Mouse (Mus musculus) heart, adult 2 months (tissue): ENCODE results near the gene Ccdc40. TPM values are rescaled to one million over a fixed set of nuclear protein-coding genes. Genes with fewer than 3 reads are reported as not detected.

Experiments used
- DNase-seq, 2 experiments: peaks; one replicate each; pipeline ENCODE4 v3.0.0; 2021
- H3K27ac ChIP-seq: fragments of 200-600 bp; 2 replicates; pipeline ENCODE4 v1.8.1; 2022
- H3K27me3 ChIP-seq: fragments of 200-500 bp; 2 replicates; pipeline ENCODE4 v1.6.1; 2012; ENCODE audit warnings: mild to moderate bottlenecking, low read length, inconsistent platforms, mixed read lengths; ENCODE audit not compliant: control insufficient read depth, insufficient read depth
- H3K36me3 ChIP-seq: fragments of 200-500 bp; 2 replicates; pipeline ENCODE4 v1.6.1; 2012; ENCODE audit warnings: low read length, inconsistent platforms; ENCODE audit not compliant: control insufficient read depth, insufficient read depth
- H3K4me1 ChIP-seq: fragments of 200-500 bp; 2 replicates; pipeline ENCODE4 v1.6.1; 2011; ENCODE audit warnings: low read length; ENCODE audit not compliant: control insufficient read depth, insufficient read depth
- H3K4me3 ChIP-seq: fragments of 200-600 bp; 2 replicates; pipeline ENCODE4 v1.8.1; 2022
- H3K79me2 ChIP-seq: fragments of 200-500 bp; replicated peaks from 2 replicates; pipeline ENCODE4 v1.6.1; 2012; ENCODE audit warnings: mild to moderate bottlenecking, inconsistent platforms, low read length, moderate library complexity, mixed read lengths; ENCODE audit not compliant: control insufficient read depth, insufficient read depth
- H3K9ac ChIP-seq: fragments of 200-500 bp; 2 replicates; pipeline ENCODE4 v1.6.1; 2012; ENCODE audit warnings: low read depth, mild to moderate bottlenecking, control low read depth, inconsistent platforms, low read length, mixed read lengths
- CTCF ChIP-seq: fragments of 200-600 bp; IDR thresholded peaks from 2 replicates; pipeline ENCODE4 v1.8.1; 2022; ENCODE audit warnings: antibody characterized with exemption, mild to moderate bottlenecking, moderate library complexity
- EP300 ChIP-seq: fragments of 200-500 bp; IDR thresholded peaks from 2 replicates; pipeline ENCODE4 v1.6.1; 2011; ENCODE audit warnings: low read depth, low read length, control low read depth; ENCODE audit not compliant: insufficient read depth
- POLR2A ChIP-seq: fragments of 200-500 bp; IDR thresholded peaks from 2 replicates; pipeline ENCODE4 v1.6.1; 2011; ENCODE audit warnings: mild to moderate bottlenecking, low read depth, low read length, control low read depth; ENCODE audit not compliant: insufficient read depth
- WGBS: fragments of 180-500 bp; shearing (Covaris S2); methylation state at CpG from one replicate; pipeline ENCODE4 v1.1.7; 2018; 5-methylcytosine and 5-hydroxymethylcytosine counted together
- intact Hi-C: fragments of 180-260 bp; cut with DNase I; formaldehyde crosslinking; loops from one replicate; pipeline ENCODE4 v1.15.1; 2025
- long read RNA-seq: library from polyadenylated mRNA; stranded (forward); transcript quantifications from one replicate; pipeline ENCODE4 v2.0.0, GENCODE M21; 2021
- polyA plus RNA-seq: library from polyadenylated mRNA; depleted of rRNA; stranded (reverse); fragments of >200 nt; gene quantifications from 2 replicates; pipeline ENCODE4 v1.2.3, GENCODE M21; 2012; rRNA removed
- total RNA-seq, 2 experiments: library from RNA; stranded (reverse); gene quantifications; 2 replicates each; pipeline ENCODE4 v1.2.3; 2021

Gene Ccdc40
- total RNA-seq (under 1 TPM in 1 of 2 experiments, not detected in 1; 0.21 TPM), polyA plus RNA-seq (0.44 and 0.59 TPM in 2 replicates)
- long read RNA-seq: 0 reads

DNA sequence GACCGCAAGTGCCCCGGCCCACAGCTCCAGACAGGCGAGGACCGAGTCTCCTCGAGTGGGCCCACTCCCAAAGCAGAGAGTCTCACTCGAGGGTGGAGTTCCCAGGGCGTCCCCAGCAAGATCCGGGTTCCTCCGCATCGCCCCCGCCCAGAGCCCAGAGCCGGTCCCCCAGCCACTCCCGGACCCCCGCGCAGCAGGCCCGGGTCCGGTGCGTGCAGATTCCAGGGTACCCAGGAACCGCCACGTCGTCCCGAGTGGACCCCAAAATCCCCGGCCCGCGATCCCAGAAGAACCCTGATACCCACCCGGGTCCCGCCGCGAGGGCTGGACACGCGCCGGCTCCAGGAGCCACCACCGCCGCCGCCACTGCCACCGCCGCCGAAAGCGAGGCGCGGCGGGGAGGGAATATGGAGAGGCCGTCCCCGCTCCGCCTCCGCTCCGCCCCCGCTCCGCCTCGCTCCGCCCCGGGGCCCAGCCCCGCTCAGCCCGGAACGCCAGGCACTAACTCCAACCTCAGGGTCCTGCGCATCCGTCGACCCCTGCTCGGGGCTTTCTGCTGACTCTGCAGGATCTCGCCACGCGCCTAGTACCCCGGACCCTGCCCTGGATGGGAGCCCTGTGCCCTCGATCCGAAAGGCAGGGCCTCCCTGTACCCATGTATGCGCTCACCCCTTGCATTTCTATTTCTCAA is at the start of gene Ccdc40, which contains the start of gene Tbc1d16:
Gene Ccdc40, plus strand, starts transcription at position 482 of the 691 bp plus-strand sequence.
Gene Tbc1d16, minus strand, starts transcription at position 409 of the 691 bp plus-strand sequence.
- no peaks in the 10 kb centered on the region for H3K27me3 ChIP-seq
- 1% methylated on average over 58 of the region's 66 CpGs for WGBS
- no peaks in the 10 kb centered on the region for H3K4me1 ChIP-seq
- peak; percentile 86 to 89 for DNase-seq
- peak within 1 kb of the TSS; percentile 77 for H3K27ac ChIP-seq
- peak within 1 kb of the TSS; percentile 91 for H3K9ac ChIP-seq
- no peaks in the 10 kb centered on the region for H3K36me3 ChIP-seq
- H3K4me3 ChIP-seq: peak within 1 kb of the TSS; percentile 93
- TF ChIP-seq EP300 (no peak), POLR2A (peak; percentile 54; the same call in 1 of the 2 replicates)
- H3K79me2 ChIP-seq: no peaks in the 10 kb centered on the region
- intact Hi-C loops: no loop called here

DNA sequence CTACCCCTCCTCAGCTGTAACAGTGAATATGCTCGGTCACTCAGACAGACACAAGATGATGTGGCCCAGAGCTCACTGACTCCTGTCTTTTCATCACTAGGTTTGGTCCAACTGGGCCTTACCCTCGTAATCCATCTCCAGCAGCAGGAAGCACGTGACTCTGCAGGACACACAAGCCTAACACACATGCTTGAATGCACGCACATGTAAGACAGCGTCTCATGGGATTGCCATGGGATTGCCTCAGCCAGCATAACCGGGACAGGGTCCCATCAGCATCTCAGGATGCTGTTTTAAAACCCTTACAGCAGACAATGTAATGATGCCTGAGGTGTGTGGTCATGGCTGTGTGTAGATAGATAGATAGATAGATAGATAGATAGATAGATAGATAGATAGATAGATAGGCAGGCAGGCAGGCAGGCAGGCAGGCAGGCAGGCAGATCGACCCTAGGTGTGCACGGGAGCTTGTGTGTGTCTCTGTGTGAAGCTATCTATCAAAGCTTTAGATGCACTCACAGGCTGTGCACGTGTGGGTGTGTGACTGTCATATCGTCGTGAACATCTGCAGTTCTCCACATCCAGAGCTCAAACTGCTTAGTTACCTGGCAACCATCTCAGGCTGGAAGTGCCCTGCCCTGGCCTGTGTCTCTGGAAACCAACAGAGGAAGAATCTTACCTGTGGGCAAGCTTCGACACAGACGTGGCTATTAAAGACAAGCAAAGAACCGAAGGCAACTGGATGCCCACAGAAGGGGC is 47.4 kb upstream of the Ccdc40 start:
- H3K27me3 ChIP-seq: no peaks in the 10 kb centered on the region
- no peak overlapping the region for H3K4me3 ChIP-seq
- DNase-seq: no peak
- H3K4me1 ChIP-seq: peaks cover 2% of the 10 kb centered on the region
- WGBS: 86% methylated on average over 14 of the region's 14 CpGs
- H3K79me2 ChIP-seq: peaks cover under 1% of the 10 kb centered on the region; the same call in 1 of the 2 replicates
- no peak overlapping the region for H3K27ac ChIP-seq
- TF ChIP-seq CTCF (no peak), EP300 (no peak), POLR2A (no peak)
- intact Hi-C loops: no loop called here
- H3K36me3 ChIP-seq: no peaks in the 10 kb centered on the region
- H3K9ac ChIP-seq: no peak overlapping the region

DNA sequence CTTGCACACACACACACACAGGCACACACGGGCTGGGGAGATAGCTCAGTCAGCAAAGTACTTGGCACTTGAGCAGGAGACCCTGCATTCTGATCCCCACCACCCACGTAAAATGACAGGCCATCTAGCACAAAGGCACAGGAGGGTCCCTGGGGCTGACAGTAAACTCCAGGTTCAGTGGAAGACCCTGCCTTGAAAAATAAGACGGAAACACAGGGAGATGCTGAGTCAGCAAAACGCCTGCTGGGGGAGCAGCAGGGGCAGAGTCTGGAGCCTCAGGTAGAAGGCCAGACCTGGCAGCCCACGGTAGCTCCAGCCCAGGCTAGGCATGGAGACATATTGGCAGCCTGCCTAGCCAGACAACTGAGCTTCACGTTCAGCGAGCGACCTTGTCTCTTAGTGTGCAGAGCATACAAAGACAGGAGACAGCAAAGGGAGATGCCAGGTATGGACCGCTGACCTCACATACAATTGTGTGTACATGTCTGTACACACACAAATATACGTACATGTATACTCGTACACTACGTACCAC is 46.4 kb upstream of the Ccdc40 start:
- H3K9ac ChIP-seq: no peak overlapping the region
- intact Hi-C loops: no loop called here
- peaks cover 4% of the 10 kb centered on the region for H3K4me1 ChIP-seq
- no peaks in the 10 kb centered on the region for H3K36me3 ChIP-seq
- no peak for TF ChIP-seq EP300
- no peak for TF ChIP-seq POLR2A
- no peak for TF ChIP-seq CTCF
- no peak overlapping the region for H3K27ac ChIP-seq
- no peak overlapping the region for H3K4me3 ChIP-seq
- 81% methylated on average over 12 of the region's 12 CpGs for WGBS
- DNase-seq: no peak
- H3K79me2 ChIP-seq: peaks cover 2% of the 10 kb centered on the region; the same call in 1 of the 2 replicates
- no peaks in the 10 kb centered on the region for H3K27me3 ChIP-seq

DNA sequence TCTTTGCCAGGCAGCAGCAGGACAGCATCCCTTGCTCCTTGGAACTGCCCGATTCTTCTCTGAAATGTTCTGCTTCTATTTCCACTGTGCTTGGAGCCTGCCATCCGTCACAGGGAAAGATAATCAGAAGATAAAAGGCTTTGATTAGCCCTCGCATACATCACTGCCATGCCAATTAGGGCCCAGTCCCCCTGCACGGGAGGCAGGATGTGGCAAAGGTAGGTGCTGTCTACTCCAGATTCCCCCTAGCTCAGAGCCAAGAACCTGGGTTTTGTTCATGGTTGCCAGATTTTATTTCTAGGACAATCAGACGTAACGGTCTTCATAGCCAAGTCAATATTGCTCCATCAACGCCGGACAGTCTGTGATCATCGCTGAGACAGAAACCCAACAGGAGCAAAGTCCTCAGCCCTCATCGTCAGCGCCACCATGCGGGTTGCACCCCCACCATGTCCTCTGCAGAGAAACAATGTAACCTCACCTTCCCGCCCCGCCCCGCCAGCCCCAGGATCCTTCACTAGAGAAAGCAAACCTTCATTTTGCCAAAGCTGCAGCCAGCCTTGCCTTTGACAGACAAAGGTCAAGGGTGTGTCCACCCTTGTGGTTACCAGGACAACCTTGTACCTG is 44.6 kb upstream of the Ccdc40 start:
- whole genome bisulfite sequencing: 82% methylated on average over 15 of the region's 15 CpGs
- H3K27me3 ChIP-seq: no peaks in the 10 kb centered on the region
- H3K36me3 ChIP-seq: no peaks in the 10 kb centered on the region
- H3K4me3 ChIP-seq: no peak overlapping the region
- H3K9ac ChIP-seq: no peak overlapping the region
- TF ChIP-seq EP300: no peak
- TF ChIP-seq CTCF: no peak
- TF ChIP-seq POLR2A: no peak
- no peak for DNase-seq
- intact Hi-C loops: no loop called here
- no peak overlapping the region for H3K27ac ChIP-seq
- peaks cover 2% of the 10 kb centered on the region; the same call in 1 of the 2 replicates for H3K79me2 ChIP-seq
- H3K4me1 ChIP-seq: peaks cover 4% of the 10 kb centered on the region

- peak in 1 of 2 experiments; percentile 37 for DNase-seq
- intact Hi-C loops: loop anchor here (2.0 kb wide), 1 partner anchor 94 kb away; no protein-coding TSS in a partner anchor
Observed at GRCm38 (mm10) chr11:119186381-119186780, 42.0 kb upstream of the Ccdc40 start.

More at GRCm38 (mm10) chr11:119186381-119186780, 42.0 kb upstream of the Ccdc40 start:
- peaks cover 5% of the 10 kb centered on the region for H3K4me1 ChIP-seq
- no peak for TF ChIP-seq EP300
- no peak for TF ChIP-seq CTCF
- TF ChIP-seq POLR2A: no peak
- no peak overlapping the region for H3K4me3 ChIP-seq
- H3K27me3 ChIP-seq: no peaks in the 10 kb centered on the region
- no peak overlapping the region for H3K27ac ChIP-seq
- WGBS: 39% methylated on average over 3 of the region's 3 CpGs
- no peaks in the 10 kb centered on the region for H3K36me3 ChIP-seq
- H3K9ac ChIP-seq: no peak overlapping the region
- H3K79me2 ChIP-seq: peaks cover 2% of the 10 kb centered on the region; the same call in 1 of the 2 replicates
